Mouse (Mus musculus) E14TG2a.4 (cell line): ENCODE data around the gene Rnf207.

Source experiments
- CTCF ChIP-seq: conservative IDR thresholded peaks from 2 replicates; pipeline ENCODE4 v1.5.1; 2014; ENCODE audit warnings: low read length
- NANOG ChIP-seq: IDR thresholded peaks from 2 replicates; pipeline ENCODE4 v1.6.1; 2014; ENCODE audit warnings: borderline replicate concordance, low read length, mixed read lengths
- POU5F1 ChIP-seq: IDR thresholded peaks from 2 replicates; pipeline ENCODE4 v1.6.1; 2014; ENCODE audit warnings: low read length, borderline replicate concordance

- TF ChIP-seq CTCF = no peak
- no peak for TF ChIP-seq NANOG
- TF ChIP-seq POU5F1 = no peak
These were observed 27.2 kb downstream of the Rnf207 start, which contains the start of gene Hes3 for GRCm38 (mm10) chr4:152291562-152291961.
